Mouse (Mus musculus) limb, embryonic 10.5 days (tissue): ENCODE measurements around the gene Gm37240. TPM values are rescaled to one million over a fixed set of nuclear protein-coding genes. Genes with fewer than 3 reads are reported as not detected.
"Not testable (repeated sequence)": the region's sequence is repeated elsewhere in the genome, so short reads cannot be mapped to it uniquely, and the experiment has no call there.

Experiments used
- DNase-seq: peaks from one replicate; pipeline ENCODE4 v3.0.0-alpha.2; 2017; ENCODE audit warnings: low spot score
- H3K27ac ChIP-seq: fragments of 300-500 bp; sonication (generic); 2 replicates; pipeline ENCODE4 v1.5.1; 2016; ENCODE audit warnings: mild to moderate bottlenecking
- H3K27me3 ChIP-seq: fragments of 300-500 bp; sonication (generic); 2 replicates; pipeline ENCODE4 v1.6.1; 2016; ENCODE audit warnings: low read depth, mild to moderate bottlenecking; ENCODE audit not compliant: poor library complexity, severe bottlenecking
- H3K36me3 ChIP-seq: fragments of 300-500 bp; sonication (generic); 2 replicates; pipeline ENCODE4 v1.6.1; 2016; ENCODE audit warnings: mild to moderate bottlenecking, moderate library complexity
- H3K4me1 ChIP-seq: fragments of 300-500 bp; sonication (generic); 2 replicates; pipeline ENCODE4 v1.6.1; 2016
- H3K4me3 ChIP-seq: fragments of 300-500 bp; sonication (generic); 2 replicates; pipeline ENCODE4 v1.5.1; 2016; ENCODE audit warnings: mild to moderate bottlenecking, moderate library complexity
- H3K9me3 ChIP-seq: fragments of 300-500 bp; sonication (generic); replicated peaks from 2 replicates; pipeline ENCODE4 v1.6.1; 2016; ENCODE audit warnings: mild to moderate bottlenecking
- WGBS: fragments of 180-500 bp; shearing (Covaris S2); methylation state at CpG from one replicate; pipeline ENCODE4 v1.1.7; 2016; 5-methylcytosine and 5-hydroxymethylcytosine counted together
- polyA plus RNA-seq: library from polyadenylated mRNA; unstranded; fragments of >200 nt; fragmentation: Nextera tagmentation; extraction: Ambion mirVana; gene quantifications from 2 replicates; pipeline ENCODE4 v1.2.1, GENCODE M21; 2016

Gene Gm37240
- polyA plus RNA-seq, 1 experiment from 2014 or later, result 3.1 TPM

DNA sequence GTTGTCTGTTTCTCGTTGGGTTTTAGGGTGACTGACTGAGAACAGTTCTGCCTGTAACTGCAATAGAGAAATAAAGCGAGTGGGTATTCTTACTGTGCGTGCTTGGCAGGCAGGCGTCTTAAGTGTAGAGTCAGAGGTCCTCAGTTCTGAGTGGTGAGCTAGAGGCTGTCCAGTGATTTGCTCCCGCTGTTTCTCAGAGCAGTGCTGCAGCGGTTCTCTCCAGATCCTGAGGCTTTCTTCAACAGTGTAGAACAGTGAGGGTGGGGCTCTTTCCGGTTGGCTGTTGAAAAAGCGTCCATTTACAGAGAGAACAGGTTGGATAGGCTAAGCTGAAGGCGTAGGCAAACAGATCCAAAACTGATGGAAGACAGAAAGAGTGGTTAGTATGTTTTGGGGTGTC is 1012.0 kb downstream of the Gm37240 start:
- Histone ChIP-seq H3K27ac (no peak overlapping the region), H3K4me3 (no peak overlapping the region), H3K36me3 (no peaks in the 10 kb centered on the region), H3K9me3 (no peaks in the 10 kb centered on the region), H3K4me1 (no peaks in the 10 kb centered on the region), H3K27me3 (no peaks in the 10 kb centered on the region)
- no peak for DNase-seq
- WGBS, result 83% methylated on average over 9 of the region's 9 CpGs

- Histone ChIP-seq H3K36me3 (no peaks in the 10 kb centered on the region), H3K4me1 (no peaks in the 10 kb centered on the region; the same call in 1 of the 2 replicates), H3K27ac (no peak overlapping the region), H3K4me3 (no peak overlapping the region), H3K9me3 (no peaks in the 10 kb centered on the region), H3K27me3 (no peaks in the 10 kb centered on the region)
- DNase-seq, result no peak
These were observed 1017.2 kb downstream of the Gm37240 start for GRCm38 (mm10) chr3:84870126-84870525.

DNA sequence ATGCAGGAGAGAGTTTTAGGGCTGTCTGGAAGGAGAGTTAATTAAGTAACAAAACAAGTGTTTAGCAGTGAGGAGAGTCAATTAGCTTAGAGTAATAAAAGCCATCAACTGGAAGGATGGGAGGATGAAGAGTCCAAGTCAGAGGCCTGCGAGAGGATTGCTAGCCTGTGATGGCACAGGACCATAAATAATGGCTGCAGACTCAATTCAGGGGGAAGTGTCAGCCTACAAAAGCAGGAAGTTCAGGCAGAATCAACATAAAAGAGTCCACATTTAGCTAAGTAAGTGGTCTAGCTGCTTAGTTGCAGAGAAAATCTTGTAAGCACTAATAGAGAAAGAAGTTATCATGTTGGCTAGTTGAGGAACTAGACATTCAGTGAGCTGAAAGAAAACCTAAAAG is 1019.3 kb downstream of the Gm37240 start:
- H3K27ac ChIP-seq, result no peak overlapping the region
- 11% methylated on average over 1 of the region's 1 CpGs for WGBS

GRCm38 (mm10) chr3:84867434-84867975 is 1019.8 kb downstream of the Gm37240 start:
- Histone ChIP-seq H3K9me3 (no peaks in the 10 kb centered on the region), H3K36me3 (peaks cover 5% of the 10 kb centered on the region; the same call in 1 of the 2 replicates), H3K27ac (no peak overlapping the region), H3K27me3 (no peaks in the 10 kb centered on the region), H3K4me1 (no peaks in the 10 kb centered on the region; the same call in 1 of the 2 replicates), H3K4me3 (no peak overlapping the region)
- WGBS, result 40% methylated on average over 1 of the region's 1 CpGs
- no peak for DNase-seq

More for the DNA sequence above, 1019.3 kb downstream of the Gm37240 start:
- peaks cover 5% of the 10 kb centered on the region; the same call in 1 of the 2 replicates for H3K36me3 ChIP-seq
- no peaks in the 10 kb centered on the region; the same call in 1 of the 2 replicates for H3K4me1 ChIP-seq
- no peaks in the 10 kb centered on the region for H3K9me3 ChIP-seq
- DNase-seq, result no peak
- no peaks in the 10 kb centered on the region for H3K27me3 ChIP-seq
- H3K4me3 ChIP-seq, result no peak overlapping the region

DNA sequence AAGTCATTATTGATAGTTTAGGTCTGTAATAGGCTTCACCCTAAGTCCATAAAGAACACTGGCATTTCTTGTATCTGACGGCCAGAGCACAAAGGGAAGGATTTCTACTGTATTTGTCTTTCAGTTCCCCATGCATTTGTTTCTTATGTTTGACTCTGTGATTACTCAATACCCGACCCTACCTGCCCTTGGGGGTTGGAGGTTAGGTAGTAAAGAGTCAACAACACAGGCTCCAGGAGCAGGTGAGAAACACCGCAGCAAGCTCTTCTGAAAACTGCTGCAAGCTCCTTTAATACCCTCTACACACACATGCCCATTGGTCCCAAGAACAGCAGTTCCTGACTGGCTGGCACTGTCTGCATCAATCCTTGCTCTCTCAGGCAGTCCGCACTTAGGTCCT is 1020.5 kb downstream of the Gm37240 start:
- Histone ChIP-seq H3K9me3 (no peaks in the 10 kb centered on the region), H3K27me3 (no peaks in the 10 kb centered on the region), H3K36me3 (peaks cover 5% of the 10 kb centered on the region; the same call in 1 of the 2 replicates), H3K4me3 (no peak overlapping the region), H3K27ac (no peak overlapping the region), H3K4me1 (no peaks in the 10 kb centered on the region; the same call in 1 of the 2 replicates)
- no peak for DNase-seq
- WGBS, result 75% methylated on average over 4 of the region's 4 CpGs

DNA sequence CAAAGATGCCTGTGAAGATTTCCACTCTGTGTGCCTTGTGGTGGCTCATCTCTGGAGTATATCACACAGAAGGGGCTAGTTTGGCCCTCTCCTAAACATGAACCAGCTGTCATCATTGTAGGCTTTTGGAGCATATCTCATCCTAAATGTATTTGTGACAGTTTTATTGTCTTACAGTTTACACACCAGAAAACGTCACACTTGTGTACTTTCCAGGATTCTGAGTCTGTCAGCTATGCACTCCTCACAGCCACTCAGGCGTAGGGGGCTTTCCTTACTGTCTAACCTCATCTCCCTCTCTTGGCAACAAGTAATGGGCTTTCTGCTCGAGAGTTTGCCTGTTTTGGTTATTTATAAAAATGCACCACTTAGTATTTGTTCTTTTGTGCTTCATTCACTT is 1021.6 kb downstream of the Gm37240 start:
- H3K27ac ChIP-seq, result no peak overlapping the region
- H3K4me3 ChIP-seq, result no peak overlapping the region
- 72% methylated on average over 3 of the region's 3 CpGs for WGBS
- H3K4me1 ChIP-seq, result no peaks in the 10 kb centered on the region; the same call in 1 of the 2 replicates
- H3K36me3 ChIP-seq, result peaks cover 5% of the 10 kb centered on the region; the same call in 1 of the 2 replicates
- H3K9me3 ChIP-seq, result no peaks in the 10 kb centered on the region
- no peaks in the 10 kb centered on the region for H3K27me3 ChIP-seq
- DNase-seq, result no peak

- not testable (repeated sequence) for H3K27me3 ChIP-seq, H3K9me3 ChIP-seq, DNase-seq, H3K27ac ChIP-seq, H3K4me1 ChIP-seq, H3K4me3 ChIP-seq, H3K36me3 ChIP-seq
- 97% methylated on average over 3 of the region's 3 CpGs for WGBS
These were observed 1025.5 kb downstream of the Gm37240 start for GRCm38 (mm10) chr3:84861817-84862216.

GRCm38 (mm10) chr3:84860669-84861068 is 1026.6 kb downstream of the Gm37240 start:
- no peak overlapping the region for H3K27ac ChIP-seq
- no peak for DNase-seq

DNA sequence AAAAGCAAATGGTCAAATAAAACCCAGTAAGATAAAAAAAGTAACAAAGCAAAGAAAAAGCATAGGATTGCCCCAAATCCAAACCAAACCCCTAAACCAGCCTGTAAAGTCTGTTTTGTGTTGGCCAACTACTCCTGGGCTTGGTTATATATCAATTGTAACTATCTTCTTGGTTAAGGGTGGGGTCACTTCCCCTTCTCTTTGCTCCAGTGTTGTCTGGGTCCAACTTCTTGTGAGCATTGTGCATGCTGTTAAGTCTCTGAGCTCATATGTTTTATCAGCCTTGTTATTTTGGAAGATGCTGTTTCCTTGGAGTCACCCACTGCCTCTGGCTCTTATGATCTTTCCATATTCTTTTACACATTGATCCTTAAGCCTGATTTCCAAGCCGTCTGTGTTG is 1032.9 kb downstream of the Gm37240 start:
- no peaks in the 10 kb centered on the region for H3K27me3 ChIP-seq
- no peak overlapping the region for H3K4me3 ChIP-seq
- no peaks in the 10 kb centered on the region for H3K4me1 ChIP-seq
- 79% methylated on average over 1 of the region's 1 CpGs for WGBS
- no peak for DNase-seq
- no peak overlapping the region for H3K27ac ChIP-seq
- no peaks in the 10 kb centered on the region for H3K9me3 ChIP-seq
- no peaks in the 10 kb centered on the region for H3K36me3 ChIP-seq

More at GRCm38 (mm10) chr3:84860669-84861068, 1026.6 kb downstream of the Gm37240 start:
- Histone ChIP-seq H3K27me3 (no peaks in the 10 kb centered on the region), H3K36me3 (peaks cover 5% of the 10 kb centered on the region; the same call in 1 of the 2 replicates), H3K9me3 (no peaks in the 10 kb centered on the region), H3K4me3 (no peak overlapping the region), H3K4me1 (no peaks in the 10 kb centered on the region)
- WGBS, result 73% methylated on average over 1 of the region's 1 CpGs

GRCm38 (mm10) chr3:84852877-84853276 is 1034.4 kb downstream of the Gm37240 start:
- no peak for DNase-seq
- no peaks in the 10 kb centered on the region for H3K9me3 ChIP-seq
- H3K4me1 ChIP-seq, result no peaks in the 10 kb centered on the region
- H3K4me3 ChIP-seq, result no peak overlapping the region
- 92% methylated on average over 7 of the region's 7 CpGs for WGBS
- no peaks in the 10 kb centered on the region for H3K36me3 ChIP-seq
- no peak overlapping the region for H3K27ac ChIP-seq
- no peaks in the 10 kb centered on the region for H3K27me3 ChIP-seq

- Histone ChIP-seq H3K27me3 (no peaks in the 10 kb centered on the region), H3K4me1 (no peaks in the 10 kb centered on the region), H3K4me3 (no peak overlapping the region), H3K27ac (no peak overlapping the region), H3K9me3 (no peaks in the 10 kb centered on the region), H3K36me3 (no peaks in the 10 kb centered on the region)
- DNase-seq, result no peak
- 95% methylated on average over 1 of the region's 1 CpGs for WGBS
These were observed 1035.5 kb downstream of the Gm37240 start for GRCm38 (mm10) chr3:84851801-84852200.

- Histone ChIP-seq H3K4me3 (no peak overlapping the region), H3K27ac (no peak overlapping the region), H3K36me3 (no peaks in the 10 kb centered on the region), H3K27me3 (no peaks in the 10 kb centered on the region), H3K4me1 (no peaks in the 10 kb centered on the region), H3K9me3 (no peaks in the 10 kb centered on the region)
- WGBS, result 87% methylated on average over 1 of the region's 1 CpGs
- DNase-seq, result no peak
These were observed 1036.9 kb downstream of the Gm37240 start for GRCm38 (mm10) chr3:84850418-84850817.

DNA sequence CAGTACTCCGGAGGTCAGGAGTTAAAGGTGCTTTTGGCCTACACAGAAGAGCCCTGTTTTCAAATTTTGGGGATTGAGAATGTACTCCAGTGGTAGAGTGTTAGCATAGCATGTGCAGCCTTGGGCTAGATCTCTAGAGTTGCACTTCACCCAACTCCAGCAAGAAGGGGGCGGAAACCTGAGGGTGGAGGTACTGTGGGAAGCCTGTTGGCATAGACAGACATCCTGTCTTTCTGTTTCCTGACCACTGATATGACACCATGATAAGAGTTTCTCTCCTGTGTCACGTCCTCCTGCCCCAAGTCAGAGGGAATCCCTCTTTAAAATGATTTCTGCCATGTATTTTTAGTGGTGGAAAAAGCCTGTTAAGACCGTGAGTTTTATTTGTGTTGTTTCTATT is 1038.5 kb downstream of the Gm37240 start:
- 85% methylated on average over 4 of the region's 4 CpGs for WGBS
- DNase-seq, result no peak
- Histone ChIP-seq H3K9me3 (no peaks in the 10 kb centered on the region), H3K27ac (no peak overlapping the region), H3K4me1 (no peaks in the 10 kb centered on the region), H3K27me3 (no peaks in the 10 kb centered on the region), H3K36me3 (no peaks in the 10 kb centered on the region), H3K4me3 (no peak overlapping the region)

DNA sequence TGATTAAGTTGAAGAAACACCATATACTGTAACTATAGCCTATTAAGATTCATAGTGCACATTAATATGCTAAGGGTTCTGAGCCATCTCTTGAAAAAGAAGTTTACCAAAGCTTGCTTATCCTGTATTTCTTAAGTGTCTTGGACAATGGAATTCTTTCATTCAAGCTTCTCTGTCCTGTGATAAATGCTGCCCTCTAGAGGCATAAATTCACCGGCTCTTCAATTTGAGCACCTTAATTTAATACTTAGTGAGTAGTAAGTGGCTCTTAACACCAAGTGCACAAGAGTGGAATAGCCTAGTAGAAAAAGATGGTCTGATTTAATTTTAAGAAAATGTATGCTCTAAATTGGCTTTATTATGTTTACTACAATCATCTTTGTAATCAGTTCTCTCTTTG is 1043.7 kb downstream of the Gm37240 start:
- H3K27me3 ChIP-seq, result no peaks in the 10 kb centered on the region
- H3K9me3 ChIP-seq, result no peaks in the 10 kb centered on the region
- no peak for DNase-seq
- WGBS, result 63% methylated on average over 1 of the region's 1 CpGs
- H3K4me3 ChIP-seq, result no peak overlapping the region
- H3K4me1 ChIP-seq, result no peaks in the 10 kb centered on the region
- no peak overlapping the region for H3K27ac ChIP-seq
- 0 out of 2 replicates have a peak, but pooled peaks cover 3% of the 10 kb centered on the region for H3K36me3 ChIP-seq
